Mouse (Mus musculus) gastrocnemius, postnatal 36 days (tissue): ENCODE results near the gene Zfp385a. TPM values are rescaled to one million over a fixed set of nuclear protein-coding genes. Genes with fewer than 3 reads are reported as not detected.

Experiments used
- microRNA-seq, 2 experiments: library from miRNA; unstranded; fragments of <30 nt; microRNA quantifications; one replicate each; pipeline ENCODE4 v1.2.0; 2021
- total RNA-seq, 2 experiments: library from RNA; stranded (reverse); gene quantifications; 2 replicates each; pipeline ENCODE4 v1.2.3; 2021

Zfp385a gene
- total RNA-seq, 2 experiments from 2014 or later = 8.7 to 12.7 TPM

Small RNA genes lying within 50 kb of the gene (microRNA-seq; reads per million reads assigned to microRNA genes)
- gene Mir148b (84.6 to 174 reads per million in 2 experiments), gene Mir6963 (0 reads per million in 2 experiments)

Other genes with a start within 250 kb of the Zfp385a start
- 10 to 100 TPM in 1 of 2 experiments, 1 to 10 TPM in 1; 9.9 to 11.3 TPM for gene Smug1, start 173.0 kb downstream of the Zfp385a start, total RNA-seq
- gene Cbx5, start 100.3 kb downstream of the Zfp385a start, total RNA-seq = 10 to 100 TPM; 26.4 to 26.6 TPM
- gene Hnrnpa1, start 99.7 kb downstream of the Zfp385a start, total RNA-seq = 100 to 1,000 TPM in 1 of 2 experiments, 10 to 100 TPM in 1; 80.3 to 101 TPM
- not detected for gene Nfe2, start 81.7 kb downstream of the Zfp385a start, total RNA-seq
- gene Copz1, start 67.4 kb downstream of the Zfp385a start, total RNA-seq = 10 to 100 TPM; 33.4 to 34.6 TPM
- gene Gpr84, start 29.5 kb downstream of the Zfp385a start, total RNA-seq = not detected
- gene Itga5, start 26.7 kb upstream of the Zfp385a start, total RNA-seq = 1 to 10 TPM; 8.7 to 9.1 TPM
- gene Gtsf1, start 90.4 kb upstream of the Zfp385a start, total RNA-seq = not detected
- not detected for gene Gtsf2, start 108.4 kb upstream of the Zfp385a start, total RNA-seq
- gene Nckap1l, start 113.7 kb upstream of the Zfp385a start, total RNA-seq = 1 to 10 TPM; 1.2 to 1.3 TPM
- under 1 TPM; 0.26 to 0.44 TPM for gene Pde1b, start 162.9 kb upstream of the Zfp385a start, total RNA-seq
- 100 to 1,000 TPM in 1 of 2 experiments, 10 to 100 TPM in 1; 64.6 to 121 TPM for gene Ppp1r1a, start 197.9 kb upstream of the Zfp385a start, total RNA-seq
- not detected for gene Glycam1, start 225.0 kb upstream of the Zfp385a start, total RNA-seq